Mouse (Mus musculus): ENCODE measurements around the gene Ccndbp1.
"Not testable (repeated sequence)": the region's sequence is repeated elsewhere in the genome, so short reads cannot be mapped to it uniquely, and the experiment has no call there.

Ccndbp1 gene

GRCm38 (mm10) chr2:121007925-121008663 lies at the start of gene Ccndbp1:
Gene Ccndbp1, plus strand, starts transcription at chr2:121008403.
- DNase-seq (ENCODE audit: low spot score in 2 of 2): peak; percentile 89 to 90

GRCm38 (mm10) chr2:120959363-120959762 lies 48.8 kb upstream of the Ccndbp1 start:
- DNase-seq (ENCODE audit: low spot score in 2 of 2): no peak

- DNase-seq (ENCODE audit: low spot score in 2 of 2): no peak
Measured at GRCm38 (mm10) chr2:120959827-120960226, 48.4 kb upstream of the Ccndbp1 start.

GRCm38 (mm10) chr2:120960261-120960660 lies 47.9 kb upstream of the Ccndbp1 start:
- DNase-seq (ENCODE audit: low spot score in 2 of 2): no peak

- DNase-seq (ENCODE audit: low spot score in 2 of 2): no peak
Measured at GRCm38 (mm10) chr2:120963110-120963509, 45.1 kb upstream of the Ccndbp1 start.

- no peak for DNase-seq (ENCODE audit: low spot score in 2 of 2)
Measured at GRCm38 (mm10) chr2:120965486-120965885, 42.7 kb upstream of the Ccndbp1 start.

GRCm38 (mm10) chr2:120970045-120970539 lies 38.1 kb upstream of the Ccndbp1 start:
- DNase-seq (ENCODE audit: low spot score in 2 of 2): no peak

- DNase-seq (ENCODE audit: low spot score in 2 of 2): peak; percentile 86 to 89
Measured at GRCm38 (mm10) chr2:120970559-120971080, 37.6 kb upstream of the Ccndbp1 start, which contains the start of gene Ubr1. Gene Ubr1, minus strand, starts transcription at chr2:120970715.

GRCm38 (mm10) chr2:120971766-120972165 lies 36.4 kb upstream of the Ccndbp1 start:
- DNase-seq (ENCODE audit: low spot score in 2 of 2): no peak

- not testable (repeated sequence) for DNase-seq (ENCODE audit: low spot score in 2 of 2)
Measured at GRCm38 (mm10) chr2:120972257-120972656, 35.9 kb upstream of the Ccndbp1 start.

- DNase-seq (ENCODE audit: low spot score in 2 of 2): no peak
Measured at GRCm38 (mm10) chr2:120972964-120973363, 35.2 kb upstream of the Ccndbp1 start.

- DNase-seq (ENCODE audit: low spot score in 2 of 2): peak; percentile 17 to 27
Measured at GRCm38 (mm10) chr2:120976308-120976707, 31.9 kb upstream of the Ccndbp1 start.

- peak; percentile 68 to 74 for DNase-seq (ENCODE audit: low spot score in 2 of 2)
Measured at GRCm38 (mm10) chr2:120976990-120977925, 30.9 kb upstream of the Ccndbp1 start, which contains the start of gene Tmem62. Gene Tmem62, plus strand, starts transcription at chr2:120977017.

GRCm38 (mm10) chr2:120977926-120978692 lies 30.1 kb upstream of the Ccndbp1 start:
- no peak for DNase-seq (ENCODE audit: low spot score in 2 of 2)

GRCm38 (mm10) chr2:120978693-120979037 lies 29.5 kb upstream of the Ccndbp1 start:
- DNase-seq (ENCODE audit: low spot score in 2 of 2): no peak

- DNase-seq (ENCODE audit: low spot score in 2 of 2): no peak
Measured at GRCm38 (mm10) chr2:120979819-120980218, 28.4 kb upstream of the Ccndbp1 start.

GRCm38 (mm10) chr2:120980861-120981260 lies 27.3 kb upstream of the Ccndbp1 start:
- DNase-seq (ENCODE audit: low spot score in 2 of 2): no peak

GRCm38 (mm10) chr2:120983611-120984010 lies 24.6 kb upstream of the Ccndbp1 start:
- no peak for DNase-seq (ENCODE audit: low spot score in 2 of 2)

- DNase-seq (ENCODE audit: low spot score in 2 of 2): no peak
Measured at GRCm38 (mm10) chr2:120985241-120985640, 23.0 kb upstream of the Ccndbp1 start.

- DNase-seq (ENCODE audit: low spot score in 2 of 2): no peak
Measured at GRCm38 (mm10) chr2:120991196-120991595, 17.0 kb upstream of the Ccndbp1 start.

GRCm38 (mm10) chr2:120996607-120997006 lies 11.6 kb upstream of the Ccndbp1 start:
- DNase-seq (ENCODE audit: low spot score in 2 of 2): not testable (repeated sequence)

Data from natural killer cell, adult 2 months (primary cell).